Mouse (Mus musculus) brown adipose tissue, adult 24 weeks (tissue): ENCODE measurements at regions not wholly inside any gene's neighbourhood (a gene's known extent, or its start where the extent isn't known, plus 50 kb on each side); places are given as distances from the start of the nearest gene placed in this dataset.

Experiments used
- H3K27ac ChIP-seq: fragments of 200-500 bp; replicated peaks from 2 replicates; pipeline ENCODE4 v1.5.1; 2012; ENCODE audit warnings: low read depth, mild to moderate bottlenecking, low read length
- H3K4me1 ChIP-seq: fragments of 200-500 bp; 2 replicates; pipeline ENCODE4 v1.6.1; 2012; ENCODE audit warnings: low read length, mixed read lengths; ENCODE audit not compliant: control insufficient read depth, insufficient read depth, insufficient read length
- H3K4me3 ChIP-seq: fragments of 200-500 bp; 2 replicates; pipeline ENCODE4 v1.5.1; 2012; ENCODE audit warnings: low read depth, mild to moderate bottlenecking, low read length, moderate library complexity; ENCODE audit not compliant: insufficient read depth

DNA sequence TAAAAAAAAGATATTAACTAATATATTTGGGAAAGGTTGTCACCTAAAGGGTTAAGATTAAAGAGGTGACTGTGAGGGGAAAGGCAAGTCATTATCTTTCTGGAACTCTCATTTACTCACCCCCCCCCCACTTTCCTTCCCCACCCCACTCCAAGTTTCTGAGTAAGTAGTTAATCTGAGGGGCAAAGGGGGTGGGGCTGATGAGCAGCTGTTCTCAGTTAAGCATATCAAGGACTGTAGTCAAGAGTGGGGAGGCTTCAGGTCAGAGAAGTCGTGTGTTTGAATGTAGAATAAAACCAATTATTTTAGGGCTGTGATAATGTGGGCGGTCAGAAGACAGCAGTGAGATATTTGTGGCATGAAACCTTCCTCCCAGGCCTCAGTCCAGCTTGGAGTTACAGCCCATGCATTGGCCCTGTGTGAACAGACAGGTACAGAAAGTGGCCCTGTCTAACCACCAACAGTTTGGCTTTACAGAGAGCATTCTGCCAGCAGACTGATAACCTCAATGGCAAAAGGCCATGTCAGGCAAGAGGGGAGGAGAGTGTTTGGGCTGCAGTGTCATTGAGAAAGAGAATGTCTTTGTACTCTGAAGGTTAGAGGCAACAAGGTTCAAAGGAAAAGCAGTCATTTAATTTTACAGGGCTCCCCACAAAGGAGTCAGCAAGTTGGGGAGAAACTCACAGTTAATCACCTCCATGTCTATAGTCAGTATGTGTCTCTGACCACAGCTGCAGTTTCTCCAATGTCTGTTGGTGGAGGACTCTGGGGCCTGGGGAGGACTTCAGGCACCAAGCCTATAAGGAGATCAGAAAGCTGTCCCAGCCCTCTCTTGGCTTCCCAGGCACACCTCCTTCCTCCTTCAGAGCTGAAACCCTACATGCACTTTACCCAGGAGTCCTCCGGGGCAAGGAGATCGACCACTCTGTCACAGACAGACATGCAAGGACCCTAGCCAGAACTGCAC, 888.0 kb downstream of the Zfp704 start:
- H3K4me3 ChIP-seq: no peak overlapping the region
- H3K4me1 ChIP-seq: peaks cover 6% of the 10 kb centered on the region; the same call in 1 of the 2 replicates
- no peak overlapping the region for H3K27ac ChIP-seq

DNA sequence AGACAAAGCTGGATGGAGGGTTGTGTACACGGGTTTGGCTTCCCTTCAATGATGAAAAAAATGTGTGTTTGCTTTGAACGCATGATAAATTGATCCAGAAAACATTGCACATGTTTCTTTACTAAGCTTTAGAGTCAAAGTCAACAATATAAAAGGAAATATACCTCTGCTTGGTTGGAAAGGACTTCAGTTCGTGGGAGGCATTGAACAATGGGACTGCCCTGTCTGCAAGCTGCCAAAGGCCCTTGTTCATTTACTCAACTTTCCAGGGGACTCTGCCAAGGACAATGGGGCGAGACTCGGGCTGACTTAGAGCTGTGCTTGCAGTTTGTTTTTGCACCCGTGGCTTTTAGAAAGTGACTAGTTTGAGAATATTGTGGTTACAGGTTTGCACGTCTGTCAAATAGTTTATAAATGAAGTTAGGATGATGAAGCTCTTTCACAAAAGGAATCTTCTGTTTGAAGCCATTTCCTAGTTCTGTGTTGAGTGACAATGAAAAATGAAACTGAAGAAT, 889.2 kb downstream of the Zfp704 start:
- H3K4me3 ChIP-seq: no peak overlapping the region
- H3K4me1 ChIP-seq: peaks cover 12% of the 10 kb centered on the region; the same call in 1 of the 2 replicates
- no peak overlapping the region for H3K27ac ChIP-seq

DNA sequence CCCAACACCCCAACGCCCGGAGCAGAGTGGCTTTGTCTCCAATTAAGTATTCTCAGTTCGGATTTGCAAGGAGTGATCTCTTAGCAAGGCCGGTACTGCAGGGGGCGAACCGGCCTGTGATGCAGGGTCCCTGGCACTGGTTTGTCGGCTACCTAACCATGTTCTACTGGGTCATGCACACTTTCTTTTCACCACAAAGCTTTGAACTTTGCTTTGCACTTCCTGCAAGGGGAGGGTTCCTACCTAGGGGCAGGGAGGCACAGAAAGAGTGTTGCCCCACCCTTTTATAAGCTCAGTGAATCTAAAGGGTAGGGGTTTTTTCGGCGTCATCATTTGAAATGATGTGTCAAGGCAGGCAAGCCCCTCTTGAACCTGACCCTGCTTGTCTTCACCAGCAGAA, 891.7 kb downstream of the Zfp704 start:
- Histone ChIP-seq H3K4me1 (peaks cover 12% of the 10 kb centered on the region; the same call in 1 of the 2 replicates), H3K27ac (no peak overlapping the region)

DNA sequence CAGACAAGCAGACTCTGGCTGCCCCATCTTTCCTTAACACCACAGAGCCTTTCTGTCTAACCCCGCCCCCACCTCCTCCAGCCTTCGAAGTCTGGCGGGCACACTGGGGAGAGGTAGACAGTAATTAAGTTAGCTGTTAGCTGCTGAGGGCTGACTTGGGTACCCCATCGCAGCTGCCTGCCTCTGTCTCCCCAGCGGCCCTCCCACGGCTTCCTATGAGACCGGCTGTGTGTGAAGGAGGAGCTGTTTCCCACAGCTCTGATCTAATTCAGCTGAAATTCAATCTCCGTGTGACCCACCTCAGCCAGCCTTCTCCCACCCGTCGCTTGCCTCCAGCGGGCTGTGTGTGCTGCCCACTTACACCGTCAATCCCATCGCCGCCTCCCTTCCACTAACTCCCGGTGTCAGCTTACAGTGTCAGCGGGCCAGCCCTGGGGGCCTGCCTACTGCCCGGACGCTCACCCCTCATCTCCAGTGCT, 892.5 kb downstream of the Zfp704 start:
- H3K4me3 ChIP-seq: peak overlapping the region; percentile 1; the same call in 1 of the 2 replicates

More for the DNA sequence above, 891.7 kb downstream of the Zfp704 start:
- no peak overlapping the region for H3K4me3 ChIP-seq

More for the DNA sequence above, 892.5 kb downstream of the Zfp704 start:
- Histone ChIP-seq H3K27ac (no peak overlapping the region), H3K4me1 (peaks cover 14% of the 10 kb centered on the region; the same call in 1 of the 2 replicates)
